Mouse (Mus musculus): ENCODE results near the gene Cdr2l. TPM values are rescaled to one million over a fixed set of nuclear protein-coding genes. Genes with fewer than 3 reads are reported as not detected.
A peak's percentile ranks its signal among the peaks of the same experiment; 100 is the strongest.

Gene Cdr2l
- 6.3 and 11.1 TPM in 2 replicates for polyA plus RNA-seq (2015; fragmentation: Nextera tagmentation; extraction: Ambion mirVana)

GRCm38 (mm10) chr11:115381743-115382539 is at the start of gene Cdr2l:
Gene Cdr2l, plus strand, starts transcription at chr11:115381916.
- Histone ChIP-seq H3K36me3 (no peaks in the 10 kb centered on the region), H3K27me3 (peaks cover 7% of the 10 kb centered on the region; the same call in 1 of the 2 replicates), H3K9me3 (replicated peaks) (no peaks in the 10 kb centered on the region), H3K4me2 (peak within 1 kb of the TSS; percentile 93), H3K9ac (peak within 1 kb of the TSS; percentile 82), H3K4me3 (peak within 1 kb of the TSS; percentile 80), H3K4me1 (replicated peaks) (peaks cover 34% of the 10 kb centered on the region), H3K27ac (peak within 1 kb of the TSS; percentile 83)
- WGBS: under 1% methylated on average over 76 of the region's 76 CpGs
- peak; percentile 90 for ATAC-seq (replicated peaks; ENCODE audit: insufficient number of reproducible peaks, insufficient read depth, low FRiP score, low read depth)

DNA sequence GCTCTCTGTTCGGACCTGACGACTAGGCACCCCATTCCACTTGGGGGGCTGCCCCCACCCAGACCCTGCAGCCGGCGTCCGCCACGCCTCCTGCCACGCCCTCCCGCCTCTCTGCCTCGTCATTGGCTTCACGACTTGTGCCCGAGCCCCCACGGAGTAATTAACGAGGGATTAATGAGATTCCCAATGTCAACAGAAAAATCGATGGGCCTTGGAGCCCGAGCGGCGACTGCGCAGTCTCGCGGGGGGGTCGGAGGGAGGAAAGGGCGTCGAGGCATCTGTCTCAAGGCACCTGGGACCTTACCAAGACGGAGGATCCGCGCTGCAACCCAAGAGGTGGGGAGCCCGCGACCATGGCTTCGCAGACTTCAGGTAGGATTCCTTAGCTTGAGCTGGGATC is 47.2 kb upstream of the Cdr2l start, which contains the start of gene Otop3:
Gene Otop3, plus strand, starts transcription at position 201 of the 400 bp plus-strand sequence.
- no peak within 1 kb of the TSS; the same call in 1 of the 2 replicates for H3K4me2 ChIP-seq
- 6% methylated on average over 29 of the region's 29 CpGs for WGBS
- H3K4me3 ChIP-seq: no peak within 1 kb of the TSS

GRCm38 (mm10) chr11:115335223-115335622 is 46.5 kb upstream of the Cdr2l start:
- no peaks in the 10 kb centered on the region for H3K36me3 ChIP-seq
- no peak overlapping the region for H3K27ac ChIP-seq
- peaks cover 89% of the 10 kb centered on the region for H3K27me3 ChIP-seq
- H3K4me2 ChIP-seq: no peak overlapping the region
- H3K4me1 ChIP-seq (replicated peaks): 0 out of 2 replicates have a peak, but pooled peaks cover 2% of the 10 kb centered on the region
- no peaks in the 10 kb centered on the region for H3K9me3 ChIP-seq (replicated peaks)
- H3K4me3 ChIP-seq: no peak overlapping the region
- 48% methylated on average over 12 of the region's 12 CpGs for WGBS
- no peak overlapping the region for H3K9ac ChIP-seq
- ATAC-seq (replicated peaks; ENCODE audit: insufficient number of reproducible peaks, insufficient read depth, low FRiP score, low read depth): no peak

More for the DNA sequence above, 47.2 kb upstream of the Cdr2l start, which contains the start of gene Otop3:
- Histone ChIP-seq H3K4me1 (replicated peaks) (0 out of 2 replicates have a peak, but pooled peaks cover 2% of the 10 kb centered on the region), H3K9me3 (replicated peaks) (no peaks in the 10 kb centered on the region), H3K36me3 (no peaks in the 10 kb centered on the region), H3K9ac (no peak within 1 kb of the TSS), H3K27me3 (peaks cover 91% of the 10 kb centered on the region), H3K27ac (no peak within 1 kb of the TSS)
- no peak for ATAC-seq (replicated peaks; ENCODE audit: insufficient number of reproducible peaks, insufficient read depth, low FRiP score, low read depth)

GRCm38 (mm10) chr11:115336115-115336514 is 45.6 kb upstream of the Cdr2l start:
- H3K36me3 ChIP-seq: no peaks in the 10 kb centered on the region
- H3K9ac ChIP-seq: no peak overlapping the region
- no peak for ATAC-seq (replicated peaks; ENCODE audit: insufficient number of reproducible peaks, insufficient read depth, low FRiP score, low read depth)
- no peak overlapping the region for H3K4me2 ChIP-seq
- no peaks in the 10 kb centered on the region for H3K9me3 ChIP-seq (replicated peaks)
- no peak overlapping the region for H3K27ac ChIP-seq
- H3K4me1 ChIP-seq (replicated peaks): 0 out of 2 replicates have a peak, but pooled peaks cover 2% of the 10 kb centered on the region
- H3K27me3 ChIP-seq: peaks cover 87% of the 10 kb centered on the region
- 16% methylated on average over 6 of the region's 6 CpGs for WGBS
- no peak overlapping the region for H3K4me3 ChIP-seq

GRCm38 (mm10) chr11:115337350-115337749 is 44.4 kb upstream of the Cdr2l start:
- 44% methylated on average over 3 of the region's 3 CpGs for WGBS
- no peaks in the 10 kb centered on the region for H3K9me3 ChIP-seq (replicated peaks)
- no peak for ATAC-seq (replicated peaks; ENCODE audit: insufficient number of reproducible peaks, insufficient read depth, low FRiP score, low read depth)

DNA sequence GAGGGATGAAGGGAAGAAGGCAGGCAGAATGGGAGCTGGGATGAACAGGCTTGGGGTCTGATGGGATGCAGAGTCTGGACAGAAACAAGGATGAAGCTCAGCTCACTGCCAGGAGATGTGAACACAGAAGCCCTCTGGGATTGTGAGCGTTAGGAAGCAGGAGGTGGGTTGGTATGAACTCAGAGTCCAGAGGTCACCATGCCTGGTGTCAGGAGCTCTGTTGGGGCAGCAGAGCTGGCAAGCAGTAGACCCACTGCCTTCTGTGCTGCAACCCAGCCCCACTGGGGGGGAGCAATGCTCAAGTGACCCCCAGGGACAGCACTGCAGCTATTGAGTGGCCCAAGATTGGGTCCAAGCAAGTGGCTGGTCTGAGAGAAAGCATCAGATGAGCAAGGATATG is 43.9 kb upstream of the Cdr2l start:
- Histone ChIP-seq H3K9me3 (replicated peaks) (no peaks in the 10 kb centered on the region), H3K27ac (no peak overlapping the region), H3K9ac (no peak overlapping the region), H3K4me1 (replicated peaks) (0 out of 2 replicates have a peak, but pooled peaks cover 2% of the 10 kb centered on the region), H3K4me2 (no peak overlapping the region), H3K27me3 (peaks cover 83% of the 10 kb centered on the region), H3K36me3 (no peaks in the 10 kb centered on the region), H3K4me3 (no peak overlapping the region)
- 70% methylated on average over 1 of the region's 1 CpGs for WGBS
- ATAC-seq (replicated peaks; ENCODE audit: insufficient number of reproducible peaks, insufficient read depth, low FRiP score, low read depth): no peak

More at GRCm38 (mm10) chr11:115337350-115337749, 44.4 kb upstream of the Cdr2l start:
- Histone ChIP-seq H3K4me3 (no peak overlapping the region), H3K4me1 (replicated peaks) (0 out of 2 replicates have a peak, but pooled peaks cover 2% of the 10 kb centered on the region), H3K27me3 (peaks cover 84% of the 10 kb centered on the region), H3K9ac (no peak overlapping the region), H3K27ac (no peak overlapping the region), H3K36me3 (no peaks in the 10 kb centered on the region), H3K4me2 (no peak overlapping the region)

GRCm38 (mm10) chr11:115341246-115341645 is 40.5 kb upstream of the Cdr2l start:
- no peak for ATAC-seq (replicated peaks; ENCODE audit: insufficient number of reproducible peaks, insufficient read depth, low FRiP score, low read depth)
- H3K27ac ChIP-seq: no peak overlapping the region
- no peaks in the 10 kb centered on the region for H3K4me1 ChIP-seq (replicated peaks)
- WGBS: 57% methylated on average over 2 of the region's 2 CpGs
- H3K9me3 ChIP-seq (replicated peaks): no peaks in the 10 kb centered on the region
- no peak overlapping the region for H3K4me3 ChIP-seq
- no peaks in the 10 kb centered on the region for H3K36me3 ChIP-seq
- H3K27me3 ChIP-seq: peaks cover 79% of the 10 kb centered on the region
- H3K9ac ChIP-seq: no peak overlapping the region
- no peak overlapping the region for H3K4me2 ChIP-seq

GRCm38 (mm10) chr11:115341866-115342265 is 39.9 kb upstream of the Cdr2l start:
- Histone ChIP-seq H3K27me3 (peaks cover 79% of the 10 kb centered on the region), H3K4me1 (replicated peaks) (no peaks in the 10 kb centered on the region), H3K9ac (no peak overlapping the region), H3K4me2 (no peak overlapping the region), H3K9me3 (replicated peaks) (no peaks in the 10 kb centered on the region), H3K36me3 (no peaks in the 10 kb centered on the region), H3K27ac (no peak overlapping the region), H3K4me3 (no peak overlapping the region)
- ATAC-seq (replicated peaks; ENCODE audit: insufficient number of reproducible peaks, insufficient read depth, low FRiP score, low read depth): no peak
- 69% methylated on average over 6 of the region's 6 CpGs for WGBS

- WGBS: 10% methylated on average over 12 of the region's 12 CpGs
- Histone ChIP-seq H3K4me2 (no peak overlapping the region), H3K9ac (no peak overlapping the region), H3K4me3 (no peak overlapping the region), H3K9me3 (replicated peaks) (no peaks in the 10 kb centered on the region), H3K27me3 (peaks cover 81% of the 10 kb centered on the region), H3K27ac (no peak overlapping the region), H3K4me1 (replicated peaks) (no peaks in the 10 kb centered on the region), H3K36me3 (no peaks in the 10 kb centered on the region)
- ATAC-seq (replicated peaks; ENCODE audit: insufficient number of reproducible peaks, insufficient read depth, low FRiP score, low read depth): no peak
Observed at GRCm38 (mm10) chr11:115344967-115345366, 36.7 kb upstream of the Cdr2l start.

GRCm38 (mm10) chr11:115345515-115345914 is 36.2 kb upstream of the Cdr2l start:
- no peaks in the 10 kb centered on the region for H3K36me3 ChIP-seq
- H3K27me3 ChIP-seq: peaks cover 84% of the 10 kb centered on the region
- no peaks in the 10 kb centered on the region for H3K4me1 ChIP-seq (replicated peaks)
- no peak overlapping the region for H3K9ac ChIP-seq
- no peak overlapping the region for H3K4me2 ChIP-seq
- no peak overlapping the region for H3K4me3 ChIP-seq
- ATAC-seq (replicated peaks; ENCODE audit: insufficient number of reproducible peaks, insufficient read depth, low FRiP score, low read depth): no peak
- WGBS: 24% methylated on average over 7 of the region's 7 CpGs
- H3K9me3 ChIP-seq (replicated peaks): no peaks in the 10 kb centered on the region
- H3K27ac ChIP-seq: no peak overlapping the region

DNA sequence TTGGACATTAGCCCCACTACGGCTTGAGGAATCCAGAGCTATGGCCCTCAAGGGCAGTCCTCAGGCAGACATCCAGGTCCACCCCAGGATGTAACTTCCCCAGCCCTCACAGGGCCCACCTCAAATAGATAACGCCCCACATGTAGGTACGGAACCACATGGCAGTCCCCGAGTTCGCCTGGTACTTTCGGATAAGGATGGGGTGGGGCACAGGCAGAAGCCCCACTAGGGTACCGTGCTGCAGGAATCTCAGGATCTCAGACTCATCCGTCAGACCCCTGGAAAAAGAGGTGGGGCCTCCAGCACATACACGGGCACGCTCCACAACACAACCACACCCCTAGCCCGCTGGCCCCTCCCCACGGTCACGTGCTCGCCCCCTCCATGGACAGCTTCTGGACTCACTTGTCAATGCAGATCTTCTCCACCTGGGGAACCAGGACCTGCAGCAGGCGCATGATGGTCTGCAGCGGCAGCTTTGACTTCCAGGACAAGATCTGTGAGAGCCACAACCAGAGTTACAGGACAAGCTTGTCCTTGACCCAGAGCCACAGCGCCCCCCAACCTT is 33.0 kb upstream of the Cdr2l start:
- no peak overlapping the region for H3K4me2 ChIP-seq
- WGBS: 48% methylated on average over 17 of the region's 17 CpGs
- no peak overlapping the region for H3K4me3 ChIP-seq

More for the DNA sequence above, 33.0 kb upstream of the Cdr2l start:
- Histone ChIP-seq H3K27ac (no peak overlapping the region), H3K9me3 (replicated peaks) (no peaks in the 10 kb centered on the region), H3K9ac (no peak overlapping the region), H3K36me3 (no peaks in the 10 kb centered on the region), H3K27me3 (peaks cover 79% of the 10 kb centered on the region), H3K4me1 (replicated peaks) (no peaks in the 10 kb centered on the region)
- ATAC-seq (replicated peaks; ENCODE audit: insufficient number of reproducible peaks, insufficient read depth, low FRiP score, low read depth): 0 out of 2 replicates have a peak, but pooled peaks have one; percentile 2

Data from heart, embryonic 15.5 days (tissue).